Mouse (Mus musculus) heart, embryonic 10.5 days (tissue): Measurements from ENCODE around the gene Tnr. TPM values are rescaled to one million over a fixed set of nuclear protein-coding genes. Genes with fewer than 3 reads are reported as not detected.

Source experiments
- DNase-seq: peaks from one replicate; pipeline ENCODE4 v3.0.0-alpha.2; 2017; ENCODE audit warnings: low spot score
- H3K27ac ChIP-seq: fragments of 300-500 bp; sonication (generic); 2 replicates; pipeline ENCODE4 v1.5.1; 2016; ENCODE audit warnings: mild to moderate bottlenecking
- H3K27me3 ChIP-seq: fragments of 300-500 bp; sonication (generic); 2 replicates; pipeline ENCODE4 v1.6.1; 2016; ENCODE audit warnings: mild to moderate bottlenecking; ENCODE audit not compliant: poor library complexity, insufficient read depth, severe bottlenecking
- H3K36me3 ChIP-seq: fragments of 300-500 bp; sonication (generic); 2 replicates; pipeline ENCODE4 v1.6.1; 2016; ENCODE audit warnings: mild to moderate bottlenecking, moderate library complexity
- H3K4me1 ChIP-seq: fragments of 300-500 bp; sonication (generic); 2 replicates; pipeline ENCODE4 v1.6.1; 2016; ENCODE audit warnings: mild to moderate bottlenecking
- H3K4me3 ChIP-seq: fragments of 300-500 bp; sonication (generic); 2 replicates; pipeline ENCODE4 v1.5.1; 2016; ENCODE audit warnings: mild to moderate bottlenecking, moderate library complexity
- H3K9me3 ChIP-seq: fragments of 300-500 bp; sonication (generic); 2 replicates; pipeline ENCODE4 v1.6.1; 2016; ENCODE audit warnings: mild to moderate bottlenecking, moderate library complexity
- WGBS: fragments of 180-500 bp; shearing (Covaris S2); methylation state at CpG from one replicate; pipeline ENCODE4 v1.1.7; 2016; 5-methylcytosine and 5-hydroxymethylcytosine counted together
- polyA plus RNA-seq: library from polyadenylated mRNA; unstranded; fragments of >200 nt; fragmentation: Nextera tagmentation; extraction: Ambion mirVana; gene quantifications from 2 replicates; pipeline ENCODE4 v1.2.1, GENCODE M21; 2016

Gene Tnr
- polyA plus RNA-seq, 1 experiment from 2014 or later, result 0.04 TPM

GRCm38 (mm10) chr1:159801753-159802152, 278.2 kb downstream of the Tnr start:
- no peak overlapping the region for H3K4me3 ChIP-seq
- H3K4me1 ChIP-seq, result no peaks in the 10 kb centered on the region
- WGBS, result 69% methylated on average over 4 of the region's 4 CpGs
- no peak for DNase-seq
- no peaks in the 10 kb centered on the region for H3K27me3 ChIP-seq
- H3K27ac ChIP-seq, result no peak overlapping the region
- H3K9me3 ChIP-seq, result no peaks in the 10 kb centered on the region
- no peaks in the 10 kb centered on the region for H3K36me3 ChIP-seq

GRCm38 (mm10) chr1:159803711-159804110, 280.1 kb downstream of the Tnr start:
- Histone ChIP-seq H3K27ac (no peak overlapping the region), H3K4me1 (no peaks in the 10 kb centered on the region), H3K27me3 (no peaks in the 10 kb centered on the region), H3K4me3 (no peak overlapping the region), H3K9me3 (no peaks in the 10 kb centered on the region), H3K36me3 (no peaks in the 10 kb centered on the region)
- DNase-seq, result no peak

- Histone ChIP-seq H3K36me3 (no peaks in the 10 kb centered on the region), H3K27me3 (no peaks in the 10 kb centered on the region), H3K4me1 (no peaks in the 10 kb centered on the region; the same call in 1 of the 2 replicates), H3K4me3 (no peak overlapping the region), H3K9me3 (no peaks in the 10 kb centered on the region), H3K27ac (no peak overlapping the region)
- DNase-seq, result no peak
- WGBS, result 43% methylated on average over 3 of the region's 3 CpGs
Observed at GRCm38 (mm10) chr1:159809493-159809892, 285.9 kb downstream of the Tnr start.

GRCm38 (mm10) chr1:159811805-159812204, 288.2 kb downstream of the Tnr start:
- WGBS, result 81% methylated on average over 2 of the region's 2 CpGs
- H3K27ac ChIP-seq, result no peak overlapping the region
- H3K4me3 ChIP-seq, result no peak overlapping the region
- no peaks in the 10 kb centered on the region for H3K27me3 ChIP-seq
- H3K9me3 ChIP-seq, result no peaks in the 10 kb centered on the region
- no peaks in the 10 kb centered on the region; the same call in 1 of the 2 replicates for H3K4me1 ChIP-seq
- no peak for DNase-seq
- no peaks in the 10 kb centered on the region for H3K36me3 ChIP-seq

- Histone ChIP-seq H3K27ac (no peak overlapping the region), H3K27me3 (no peaks in the 10 kb centered on the region), H3K36me3 (no peaks in the 10 kb centered on the region), H3K9me3 (no peaks in the 10 kb centered on the region), H3K4me3 (0 out of 2 replicates have a peak overlapping the region, but pooled peaks have one; percentile 8), H3K4me1 (no peaks in the 10 kb centered on the region; the same call in 1 of the 2 replicates)
- no peak for DNase-seq
- 14% methylated on average over 7 of the region's 8 CpGs for WGBS
Observed at GRCm38 (mm10) chr1:159812820-159813411, 289.3 kb downstream of the Tnr start.

- H3K27me3 ChIP-seq, result no peaks in the 10 kb centered on the region
- H3K36me3 ChIP-seq, result no peaks in the 10 kb centered on the region
- no peaks in the 10 kb centered on the region for H3K9me3 ChIP-seq
- H3K4me3 ChIP-seq, result no peak overlapping the region
- H3K27ac ChIP-seq, result no peak overlapping the region
- no peak for DNase-seq
- H3K4me1 ChIP-seq, result no peaks in the 10 kb centered on the region; the same call in 1 of the 2 replicates
- WGBS, result 41% methylated on average over 3 of the region's 3 CpGs
Observed at GRCm38 (mm10) chr1:159814348-159814747, 290.8 kb downstream of the Tnr start.

- no peaks in the 10 kb centered on the region for H3K9me3 ChIP-seq
- DNase-seq, result no peak
- H3K27me3 ChIP-seq, result no peaks in the 10 kb centered on the region
- H3K4me3 ChIP-seq, result no peak overlapping the region
- no peaks in the 10 kb centered on the region; the same call in 1 of the 2 replicates for H3K4me1 ChIP-seq
- WGBS, result 43% methylated on average over 8 of the region's 8 CpGs
- no peaks in the 10 kb centered on the region for H3K36me3 ChIP-seq
- H3K27ac ChIP-seq, result no peak overlapping the region
Observed at GRCm38 (mm10) chr1:159816614-159817371, 293.2 kb downstream of the Tnr start.

GRCm38 (mm10) chr1:159819511-159819910, 295.9 kb downstream of the Tnr start:
- H3K4me1 ChIP-seq, result no peaks in the 10 kb centered on the region
- DNase-seq, result no peak
- H3K27me3 ChIP-seq, result no peaks in the 10 kb centered on the region
- no peaks in the 10 kb centered on the region for H3K36me3 ChIP-seq
- H3K9me3 ChIP-seq, result no peaks in the 10 kb centered on the region
- H3K4me3 ChIP-seq, result no peak overlapping the region
- 41% methylated on average over 3 of the region's 3 CpGs for WGBS
- no peak overlapping the region for H3K27ac ChIP-seq

GRCm38 (mm10) chr1:159822416-159822815, 298.8 kb downstream of the Tnr start:
- Histone ChIP-seq H3K4me1 (no peaks in the 10 kb centered on the region), H3K27ac (no peak overlapping the region), H3K27me3 (no peaks in the 10 kb centered on the region), H3K4me3 (no peak overlapping the region), H3K9me3 (no peaks in the 10 kb centered on the region), H3K36me3 (no peaks in the 10 kb centered on the region)
- DNase-seq, result no peak
- 71% methylated on average over 2 of the region's 2 CpGs for WGBS

- H3K9me3 ChIP-seq, result no peaks in the 10 kb centered on the region
- DNase-seq, result no peak
- no peak overlapping the region for H3K27ac ChIP-seq
- H3K27me3 ChIP-seq, result no peaks in the 10 kb centered on the region
- 77% methylated on average over 2 of the region's 2 CpGs for WGBS
- no peaks in the 10 kb centered on the region for H3K36me3 ChIP-seq
- H3K4me3 ChIP-seq, result no peak overlapping the region
- no peaks in the 10 kb centered on the region for H3K4me1 ChIP-seq
Observed at GRCm38 (mm10) chr1:159828531-159828930, 305.0 kb downstream of the Tnr start.

GRCm38 (mm10) chr1:159833165-159833564, 309.6 kb downstream of the Tnr start:
- Histone ChIP-seq H3K36me3 (no peaks in the 10 kb centered on the region), H3K9me3 (no peaks in the 10 kb centered on the region), H3K4me3 (no peak overlapping the region), H3K27ac (no peak overlapping the region), H3K4me1 (no peaks in the 10 kb centered on the region), H3K27me3 (no peaks in the 10 kb centered on the region)
- DNase-seq, result no peak
- 73% methylated on average over 2 of the region's 2 CpGs for WGBS

- no peak for DNase-seq
- Histone ChIP-seq H3K4me3 (no peak overlapping the region), H3K9me3 (no peaks in the 10 kb centered on the region), H3K27me3 (no peaks in the 10 kb centered on the region), H3K27ac (no peak overlapping the region), H3K36me3 (no peaks in the 10 kb centered on the region), H3K4me1 (no peaks in the 10 kb centered on the region)
- WGBS, result 56% methylated on average over 4 of the region's 4 CpGs
Observed at GRCm38 (mm10) chr1:159833646-159834338, 310.2 kb downstream of the Tnr start.

- Histone ChIP-seq H3K4me3 (no peak overlapping the region), H3K9me3 (no peaks in the 10 kb centered on the region), H3K4me1 (no peaks in the 10 kb centered on the region), H3K36me3 (no peaks in the 10 kb centered on the region), H3K27ac (no peak overlapping the region), H3K27me3 (no peaks in the 10 kb centered on the region)
- DNase-seq, result no peak
- WGBS, result 24% methylated on average over 4 of the region's 4 CpGs
Observed at GRCm38 (mm10) chr1:159835126-159835525, 311.6 kb downstream of the Tnr start.
